Mouse (Mus musculus): ENCODE results near the gene St6gal1.

St6gal1 gene

GRCm38 (mm10) chr16:23291521-23291920 is 67.0 kb downstream of the St6gal1 start:
- in situ Hi-C loops (cut with MboI; ENCODE audit: unreplicated experiment in 2 of 2), result no loop called here

- in situ Hi-C loops (cut with MboI; ENCODE audit: unreplicated experiment in 2 of 2), result no loop called here
Measured at GRCm38 (mm10) chr16:23294236-23294635, 69.7 kb downstream of the St6gal1 start.

GRCm38 (mm10) chr16:23294747-23295146 is 70.2 kb downstream of the St6gal1 start:
- in situ Hi-C loops (cut with MboI; ENCODE audit: unreplicated experiment in 2 of 2), result no loop called here

- in situ Hi-C loops (cut with MboI; ENCODE audit: unreplicated experiment in 2 of 2), result no loop called here
Measured at GRCm38 (mm10) chr16:23295720-23296119, 71.2 kb downstream of the St6gal1 start.

- in situ Hi-C loops (cut with MboI; ENCODE audit: unreplicated experiment in 2 of 2), result no loop called here
Measured at GRCm38 (mm10) chr16:23296721-23297120, 72.2 kb downstream of the St6gal1 start.

GRCm38 (mm10) chr16:23298441-23298840 is 73.9 kb downstream of the St6gal1 start:
- in situ Hi-C loops (cut with MboI; ENCODE audit: unreplicated experiment in 2 of 2), result no loop called here

- in situ Hi-C loops (cut with MboI; ENCODE audit: unreplicated experiment in 2 of 2), result no loop called here
Measured at GRCm38 (mm10) chr16:23298911-23299310, 74.4 kb downstream of the St6gal1 start.

- in situ Hi-C loops (cut with MboI; ENCODE audit: unreplicated experiment in 2 of 2), result no loop called here
Measured at GRCm38 (mm10) chr16:23299904-23300740, 75.6 kb downstream of the St6gal1 start.

GRCm38 (mm10) chr16:23301762-23302161 is 77.2 kb downstream of the St6gal1 start:
- in situ Hi-C loops (cut with MboI; ENCODE audit: unreplicated experiment in 2 of 2), result no loop called here

- in situ Hi-C loops (cut with MboI; ENCODE audit: unreplicated experiment in 2 of 2), result no loop called here
Measured at GRCm38 (mm10) chr16:23305830-23306623, 81.5 kb downstream of the St6gal1 start.

GRCm38 (mm10) chr16:23307142-23307968 is 82.8 kb downstream of the St6gal1 start:
- in situ Hi-C loops (cut with MboI; ENCODE audit: unreplicated experiment in 2 of 2), result no loop called here

GRCm38 (mm10) chr16:23308012-23308554 is 83.5 kb downstream of the St6gal1 start:
- in situ Hi-C loops (cut with MboI; ENCODE audit: unreplicated experiment in 2 of 2), result no loop called here

- in situ Hi-C loops (cut with MboI; ENCODE audit: unreplicated experiment in 2 of 2), result no loop called here
Measured at GRCm38 (mm10) chr16:23309080-23309479, 84.5 kb downstream of the St6gal1 start.

GRCm38 (mm10) chr16:23312604-23313003 is 88.1 kb downstream of the St6gal1 start:
- in situ Hi-C loops (cut with MboI; ENCODE audit: unreplicated experiment in 2 of 2), result no loop called here

GRCm38 (mm10) chr16:23314790-23315189 is 90.2 kb downstream of the St6gal1 start:
- in situ Hi-C loops (cut with MboI; ENCODE audit: unreplicated experiment in 2 of 2), result no loop called here

- in situ Hi-C loops (cut with MboI; ENCODE audit: unreplicated experiment in 2 of 2), result no loop called here
Measured at GRCm38 (mm10) chr16:23317411-23318047, 93.0 kb downstream of the St6gal1 start.

GRCm38 (mm10) chr16:23320025-23320424 is 95.5 kb downstream of the St6gal1 start:
- in situ Hi-C loops (cut with MboI; ENCODE audit: unreplicated experiment in 2 of 2), result loop anchor here in 1 of 2 experiments (5.0 to 10.0 kb wide), 2 partner anchors 38 to 75 kb away; no protein-coding TSS in a partner anchor

- in situ Hi-C loops (cut with MboI; ENCODE audit: unreplicated experiment in 2 of 2), result loop anchor here in 1 of 2 experiments (5.0 to 10.0 kb wide), 2 partner anchors 38 to 74 kb away; no protein-coding TSS in a partner anchor
Measured at GRCm38 (mm10) chr16:23320579-23320978, 96.0 kb downstream of the St6gal1 start.

- in situ Hi-C loops (cut with MboI; ENCODE audit: unreplicated experiment in 2 of 2), result loop anchor here in 1 of 2 experiments (5.0 to 10.0 kb wide), 2 partner anchors 40 to 72 kb away; no protein-coding TSS in a partner anchor
Measured at GRCm38 (mm10) chr16:23322453-23322852, 97.9 kb downstream of the St6gal1 start.

- in situ Hi-C loops (cut with MboI; ENCODE audit: unreplicated experiment in 2 of 2), result loop anchor here in 1 of 2 experiments (5.0 to 10.0 kb wide), 2 partner anchors 42 to 71 kb away; no protein-coding TSS in a partner anchor
Measured at GRCm38 (mm10) chr16:23323915-23324314, 99.4 kb downstream of the St6gal1 start.
